Mouse (Mus musculus) induced T-regulatory cell, adult 2 months (primary cell): ENCODE results near the gene Gm49405.

Experiments used
- DNase-seq: peaks from one replicate; pipeline ENCODE4 v3.0.0-alpha.2; 2012; ENCODE audit warnings: low read depth

Gene Gm49405

DNA sequence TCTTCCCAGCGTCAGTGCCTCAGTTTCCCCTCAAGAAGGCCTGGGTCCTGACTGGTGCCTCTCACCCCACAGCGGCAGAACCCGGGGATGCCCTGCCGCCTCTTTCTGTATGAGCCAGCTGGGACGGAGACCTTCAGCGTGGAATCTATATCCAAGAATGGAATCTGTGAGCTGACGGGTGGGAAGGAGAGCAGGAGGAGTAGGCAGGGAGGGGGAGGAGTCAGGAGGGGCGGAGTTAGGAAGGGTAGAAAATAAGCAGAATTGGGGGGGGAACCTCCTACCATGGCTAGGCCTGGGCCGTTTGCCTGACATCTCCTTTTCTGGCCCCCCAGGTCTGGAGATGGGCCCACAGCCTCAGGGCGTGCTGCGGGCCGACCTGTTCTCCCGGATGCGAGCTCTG, 12.4 kb upstream of the Gm49405 start:
- no peak for DNase-seq

GRCm38 (mm10) chr19:3988750-3989149, 11.7 kb upstream of the Gm49405 start:
- peak; percentile 50 for DNase-seq

GRCm38 (mm10) chr19:3990804-3991203, 9.6 kb upstream of the Gm49405 start:
- DNase-seq = no peak

- no peak for DNase-seq
Measured at GRCm38 (mm10) chr19:3991562-3991961, 8.9 kb upstream of the Gm49405 start.

DNA sequence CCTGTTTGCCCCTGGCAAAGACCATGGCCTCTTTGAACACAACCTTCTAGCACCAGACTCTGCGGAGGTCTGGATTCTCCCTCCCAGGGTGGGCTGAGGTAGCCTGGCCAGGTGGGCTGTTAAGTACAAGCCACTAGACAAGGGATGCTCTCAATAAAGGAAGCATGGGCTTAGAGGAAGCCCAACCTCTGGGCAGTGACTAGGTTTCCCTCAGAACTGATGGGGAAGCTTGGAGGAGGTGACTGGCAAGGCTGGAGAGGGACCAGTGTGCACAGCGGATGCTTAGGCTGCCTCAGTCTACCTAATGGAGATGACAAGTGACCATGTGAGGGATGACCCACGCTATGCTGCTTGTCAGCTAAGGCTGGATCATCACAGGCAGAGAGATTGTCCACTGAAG, 8.5 kb upstream of the Gm49405 start:
- no peak for DNase-seq

DNA sequence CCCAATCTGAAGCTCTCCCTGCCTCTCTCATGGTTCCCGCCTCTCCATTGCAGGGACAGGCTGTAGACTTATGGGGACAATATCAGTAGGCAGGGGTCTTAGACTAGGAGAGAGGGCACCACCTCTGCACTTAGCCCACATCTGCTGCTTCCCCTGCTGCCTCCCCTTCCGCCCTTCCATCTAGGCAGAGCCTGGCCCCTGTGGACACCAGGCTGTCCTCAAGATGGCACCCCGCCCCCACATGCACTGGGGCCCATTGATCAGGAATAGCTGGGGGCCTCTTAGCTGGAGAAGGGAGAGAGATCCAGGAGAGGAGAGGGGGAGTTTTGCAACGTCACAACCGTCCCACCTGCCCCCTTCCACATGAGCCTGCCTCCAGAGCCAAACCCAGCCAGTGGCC, 8.0 kb upstream of the Gm49405 start, which contains the start of gene Tbx10:
Gene Tbx10 (plus strand): TSS at position 337 of the 400 bp plus-strand sequence.
- DNase-seq = no peak

- no peak for DNase-seq
Measured at GRCm38 (mm10) chr19:3994932-3995331, 5.5 kb upstream of the Gm49405 start.

DNA sequence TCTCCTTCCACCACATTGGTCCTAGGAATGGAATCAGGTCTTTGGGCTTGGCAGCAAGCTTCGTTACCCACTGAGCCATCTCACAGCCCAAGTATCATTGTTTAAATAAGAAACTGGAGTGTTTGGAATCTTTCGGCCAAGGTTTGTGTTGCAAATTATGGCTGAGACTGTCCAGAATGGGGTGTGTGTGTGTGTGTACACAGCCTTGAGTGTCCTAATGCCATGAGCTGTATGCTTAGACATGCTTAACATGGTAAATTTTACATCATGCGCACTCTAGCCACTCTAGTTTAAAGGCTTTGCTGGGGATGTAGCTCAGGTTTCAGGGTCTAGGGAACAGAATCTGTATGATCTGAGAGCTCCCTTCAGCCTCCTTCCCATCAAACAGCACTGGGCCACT, 4.9 kb upstream of the Gm49405 start:
- DNase-seq = no peak

GRCm38 (mm10) chr19:3996106-3996505, 4.3 kb upstream of the Gm49405 start:
- no peak for DNase-seq

GRCm38 (mm10) chr19:3996747-3997146, 3.7 kb upstream of the Gm49405 start:
- no peak for DNase-seq

- no peak for DNase-seq
Measured at GRCm38 (mm10) chr19:3997231-3997630, 3.2 kb upstream of the Gm49405 start.

DNA sequence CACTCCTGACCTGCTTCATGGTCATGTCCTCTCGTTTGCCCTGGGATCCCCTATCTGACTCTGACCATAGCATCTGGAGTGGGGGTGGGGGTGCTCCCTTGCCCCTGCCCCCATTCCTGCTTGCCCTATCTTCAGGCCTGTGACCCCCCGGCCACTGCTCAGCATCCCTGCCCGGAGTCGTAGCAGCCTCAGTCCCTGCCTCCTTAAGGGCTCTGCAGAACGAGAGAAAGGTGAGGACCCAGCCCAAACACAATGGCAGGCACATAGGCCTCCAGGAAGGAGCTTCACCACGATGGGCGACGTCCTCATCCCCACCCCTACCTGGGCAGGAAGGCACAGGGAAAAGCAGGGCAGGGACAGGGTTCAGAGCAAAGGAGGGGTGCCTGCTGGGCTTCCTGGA, 2.1 kb upstream of the Gm49405 start:
- no peak for DNase-seq

GRCm38 (mm10) chr19:3999121-3999730, 1.2 kb upstream of the Gm49405 start:
- DNase-seq = no peak

DNA sequence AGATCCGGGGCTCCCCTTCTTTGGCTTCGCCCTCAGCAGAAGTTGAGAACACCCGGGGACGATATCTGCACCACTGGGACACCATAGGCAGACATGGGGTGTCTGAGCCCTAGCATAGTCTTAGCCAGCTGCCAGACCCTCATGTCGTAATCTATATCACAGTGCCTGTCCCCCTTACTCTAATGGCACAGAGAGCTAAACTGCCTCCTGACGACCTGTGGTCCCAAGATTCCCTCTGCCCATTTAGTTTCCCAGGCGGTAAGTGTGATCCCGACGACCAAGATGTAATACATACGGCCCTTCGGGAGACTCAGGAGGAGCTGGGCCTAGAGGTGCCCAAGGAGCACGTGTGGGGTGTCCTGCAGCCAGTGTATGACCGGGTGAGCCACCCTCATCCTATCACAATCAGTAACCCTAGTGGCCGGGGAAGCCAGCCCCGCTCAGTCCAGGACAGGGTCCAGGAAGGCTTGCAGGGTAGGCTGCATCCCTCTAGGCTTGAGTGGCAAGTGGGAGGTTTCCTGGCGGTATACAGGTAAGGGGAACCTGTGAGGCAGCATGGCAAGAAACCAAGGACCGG, 611 bp downstream of the Gm49405 start:
- no peak for DNase-seq

- DNase-seq = no peak
Measured at GRCm38 (mm10) chr19:4001752-4002151, 1.3 kb downstream of the Gm49405 start.

- no peak for DNase-seq
Measured at GRCm38 (mm10) chr19:4003112-4003511, 2.7 kb downstream of the Gm49405 start, which contains the start of gene Doc2g. Gene Doc2g, plus strand, starts transcription at chr19:4003313.

GRCm38 (mm10) chr19:4003641-4004040, 3.2 kb downstream of the Gm49405 start:
- DNase-seq = no peak

GRCm38 (mm10) chr19:4004331-4004730, 3.9 kb downstream of the Gm49405 start:
- DNase-seq = no peak

DNA sequence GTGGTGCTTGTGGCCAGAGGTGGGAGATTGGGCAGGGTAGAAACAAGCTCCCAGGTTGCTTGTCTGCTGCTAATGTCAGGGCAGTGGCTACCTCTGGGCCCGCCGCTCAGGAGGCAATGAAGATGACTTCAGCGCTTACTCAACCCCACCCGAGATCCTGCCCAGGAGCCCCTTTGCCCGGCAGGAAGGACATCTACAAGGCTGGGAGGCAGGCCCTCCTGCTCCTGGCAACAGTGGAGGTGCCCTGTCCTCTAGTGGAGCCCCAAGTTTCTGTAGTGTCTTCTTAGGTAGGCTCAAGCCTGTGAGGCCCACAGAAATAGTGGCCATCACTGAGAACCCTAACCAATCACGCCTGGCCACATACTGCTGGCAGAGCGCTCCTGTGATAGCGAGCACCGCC, 4.7 kb downstream of the Gm49405 start:
- no peak for DNase-seq

GRCm38 (mm10) chr19:4005971-4006370, 5.5 kb downstream of the Gm49405 start:
- DNase-seq = no peak

DNA sequence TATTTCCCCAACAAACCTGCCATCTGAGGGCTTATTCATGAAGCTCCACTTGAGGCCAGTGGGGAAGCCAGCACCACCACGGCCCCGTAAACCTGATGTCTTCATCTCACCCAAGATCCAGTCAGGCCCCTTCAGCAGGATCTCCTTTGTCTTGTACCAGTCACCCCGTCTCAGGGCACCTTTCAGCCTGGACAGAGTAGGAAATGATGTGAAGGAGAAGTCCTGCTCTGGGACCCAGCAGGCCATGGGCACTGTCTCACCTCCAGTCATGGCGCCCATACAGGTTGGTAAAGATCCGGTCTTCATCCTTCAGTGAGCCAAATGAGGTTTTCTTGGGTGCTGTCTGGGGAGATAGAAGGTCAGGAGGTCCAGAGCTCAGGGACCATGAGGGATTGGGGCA, 10.7 kb downstream of the Gm49405 start:
- no peak for DNase-seq

DNA sequence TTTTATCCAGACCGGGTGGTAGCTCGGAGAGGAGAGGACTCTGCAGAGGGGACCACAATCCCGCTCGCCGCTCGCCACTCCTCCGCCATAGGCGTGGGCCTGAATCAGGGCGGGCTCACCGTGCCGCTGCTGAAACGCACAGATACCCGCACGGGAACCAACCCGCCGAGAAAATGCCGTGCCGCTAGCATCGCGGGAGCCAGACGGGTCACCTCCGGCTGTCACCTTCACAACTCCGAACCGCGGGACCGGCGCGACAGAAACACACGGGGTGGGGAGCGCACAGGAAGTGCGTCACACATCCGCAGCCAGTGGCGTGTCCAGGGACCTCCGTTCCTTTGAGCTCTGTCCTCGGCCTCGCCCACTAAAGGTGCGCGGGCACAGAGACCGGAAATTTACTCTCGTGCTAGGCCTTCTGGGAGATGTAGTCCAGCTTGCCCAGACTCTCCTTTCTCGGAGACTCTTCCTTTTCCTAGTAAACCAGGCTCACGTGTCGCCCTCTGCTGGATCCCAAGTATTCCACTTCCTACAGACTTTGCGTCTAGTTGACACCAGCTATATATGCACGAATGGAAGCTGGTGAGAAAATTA, 12.1 kb downstream of the Gm49405 start, which contains the start of gene Ndufv1:
Gene Ndufv1 (minus strand): TSS at position 375 of the 591 bp plus-strand sequence.
- DNase-seq = peak; percentile 98

DNA sequence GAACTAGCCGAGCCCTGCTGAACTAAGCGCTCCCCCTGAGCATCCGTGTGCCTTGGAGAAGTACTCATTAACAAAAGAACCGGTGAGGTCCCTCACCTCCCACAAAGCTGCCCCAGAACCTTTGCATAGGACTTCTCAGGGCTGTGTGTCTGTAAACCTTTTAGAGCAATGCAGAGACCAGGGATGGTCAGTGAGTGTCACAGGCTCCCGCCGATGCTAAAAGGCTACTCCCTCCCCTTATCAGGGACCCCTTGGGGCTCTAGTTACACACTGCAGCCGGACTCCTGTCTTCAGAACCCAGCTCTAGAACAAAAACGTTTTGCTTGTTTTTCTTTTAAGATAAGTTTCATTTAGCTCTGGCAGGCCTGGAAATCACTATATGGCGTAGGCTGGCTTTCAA, 12.6 kb downstream of the Gm49405 start:
- DNase-seq = no peak

GRCm38 (mm10) chr19:4014802-4015201, 14.4 kb downstream of the Gm49405 start:
- no peak for DNase-seq
